Mouse (Mus musculus) lung, postnatal 0 days (tissue): ENCODE measurements around the gene Pik3r5. TPM values are rescaled to one million over a fixed set of nuclear protein-coding genes. Genes with fewer than 3 reads are reported as not detected.
A peak's percentile ranks its signal among the peaks of the same experiment; 100 is the strongest.

Experiments
- ATAC-seq: fragments of 200-750 bp; cut with Nextera tagmentation; 2 replicates; pipeline ENCODE4 v1.8.0; 2017; ENCODE audit warnings: moderate library complexity
- DNase-seq: peaks from one replicate; pipeline ENCODE4 v3.0.0-alpha.2; 2016; ENCODE audit warnings: low spot score
- H3K27ac ChIP-seq: fragments of 300-500 bp; sonication (generic); 2 replicates; pipeline ENCODE4 v1.5.1; 2014; ENCODE audit warnings: antibody characterized with exemption, mild to moderate bottlenecking, low read length, mixed read lengths
- H3K27me3 ChIP-seq: fragments of 300-500 bp; sonication (generic); replicated peaks from 2 replicates; pipeline ENCODE4 v1.6.1; 2014; ENCODE audit warnings: low read length, mixed read lengths; ENCODE audit not compliant: insufficient read depth
- H3K36me3 ChIP-seq: fragments of 300-500 bp; sonication (generic); 2 replicates; pipeline ENCODE4 v1.6.1; 2014; ENCODE audit warnings: low read length, mixed read lengths; ENCODE audit not compliant: insufficient read depth
- H3K4me1 ChIP-seq: fragments of 300-500 bp; sonication (generic); 2 replicates; pipeline ENCODE4 v1.6.1; 2014; ENCODE audit warnings: antibody characterized with exemption, low read depth, low read length, mixed read lengths; ENCODE audit not compliant: insufficient read depth
- H3K4me2 ChIP-seq: fragments of 300-500 bp; sonication (generic); replicated peaks from 2 replicates; pipeline ENCODE4 v1.6.1; 2014; ENCODE audit warnings: low read depth, mild to moderate bottlenecking, low read length, moderate library complexity, mixed read lengths
- H3K4me3 ChIP-seq: fragments of 300-500 bp; sonication (generic); 2 replicates; pipeline ENCODE4 v1.5.1; 2014; ENCODE audit warnings: low read depth, low read length
- H3K9ac ChIP-seq: fragments of 300-500 bp; sonication (generic); replicated peaks from 2 replicates; pipeline ENCODE4 v1.6.1; 2014; ENCODE audit warnings: low read depth, mild to moderate bottlenecking
- H3K9me3 ChIP-seq: fragments of 300-500 bp; sonication (generic); 2 replicates; pipeline ENCODE4 v1.6.1; 2016; ENCODE audit warnings: low read length, mixed read lengths
- CTCF ChIP-seq: IDR thresholded peaks from 2 replicates; pipeline ENCODE4 v1.5.1; 2016; ENCODE audit warnings: antibody characterized with exemption, mild to moderate bottlenecking
- EP300 ChIP-seq: IDR thresholded peaks from 2 replicates; pipeline ENCODE4 v1.6.1; 2016; ENCODE audit warnings: antibody characterized with exemption, mild to moderate bottlenecking, control low read depth
- WGBS: fragments of 180-500 bp; shearing (Covaris S2); extraction: QIAGEN DNeasy Blood & Tissue Kit; methylation state at CpG from one replicate; pipeline ENCODE4 v1.1.7; 2014; 5-methylcytosine and 5-hydroxymethylcytosine counted together
- polyA plus RNA-seq: library from polyadenylated mRNA; unstranded; fragments of >200 nt; fragmentation: Nextera tagmentation; extraction: Ambion mirVana; gene quantifications from 2 replicates; pipeline ENCODE4 v1.2.1, GENCODE M21; 2015

Pik3r5 gene
- polyA plus RNA-seq, 1 experiment from 2014 or later = 1.1 TPM

- peak within 1 kb of the TSS; percentile 45 for H3K4me3 ChIP-seq
- H3K9ac ChIP-seq = no peak within 1 kb of the TSS
- H3K27me3 ChIP-seq = peaks cover 29% of the 10 kb centered on the region
- DNase-seq = no peak
- TF ChIP-seq EP300 (no peak), CTCF (no peak)
- H3K36me3 ChIP-seq = no peaks in the 10 kb centered on the region
- H3K27ac ChIP-seq = no peak within 1 kb of the TSS
- H3K9me3 ChIP-seq = no peaks in the 10 kb centered on the region
- no peaks in the 10 kb centered on the region for H3K4me1 ChIP-seq
- ATAC-seq = no peak
- peak within 1 kb of the TSS; percentile 85 for H3K4me2 ChIP-seq
- 6% methylated on average over 11 of the region's 11 CpGs for WGBS
These were observed 31.1 kb upstream of the Pik3r5 start, which contains the start of gene Ntn1 for GRCm38 (mm10) chr11:68400727-68401219. Gene Ntn1 (minus strand): TSS chr11:68400823.

GRCm38 (mm10) chr11:68401428-68401827, 30.5 kb upstream of the Pik3r5 start:
- Histone ChIP-seq H3K27ac (no peak overlapping the region), H3K4me1 (no peaks in the 10 kb centered on the region), H3K36me3 (no peaks in the 10 kb centered on the region), H3K9ac (no peak overlapping the region), H3K27me3 (peaks cover 29% of the 10 kb centered on the region), H3K9me3 (no peaks in the 10 kb centered on the region), H3K4me2 (no peak overlapping the region), H3K4me3 (no peak overlapping the region)
- ATAC-seq (no peak), DNase-seq (no peak)
- WGBS = 34% methylated on average over 5 of the region's 5 CpGs
- TF ChIP-seq CTCF = no peak
- TF ChIP-seq EP300 = no peak

GRCm38 (mm10) chr11:68404185-68404584, 27.7 kb upstream of the Pik3r5 start:
- DNase-seq = no peak
- 60% methylated on average over 4 of the region's 4 CpGs for WGBS
- Histone ChIP-seq H3K4me1 (no peaks in the 10 kb centered on the region), H3K27me3 (peaks cover 14% of the 10 kb centered on the region; the same call in 1 of the 2 replicates), H3K36me3 (no peaks in the 10 kb centered on the region), H3K27ac (no peak overlapping the region), H3K9ac (no peak overlapping the region), H3K9me3 (no peaks in the 10 kb centered on the region), H3K4me3 (no peak overlapping the region), H3K4me2 (no peak overlapping the region)
- ATAC-seq = no peak
- TF ChIP-seq CTCF (peak; percentile 62), EP300 (no peak)

GRCm38 (mm10) chr11:68405576-68405975, 26.3 kb upstream of the Pik3r5 start:
- no peaks in the 10 kb centered on the region for H3K4me1 ChIP-seq
- H3K27ac ChIP-seq = no peak overlapping the region
- H3K9ac ChIP-seq = no peak overlapping the region
- WGBS = 78% methylated on average over 8 of the region's 8 CpGs
- TF ChIP-seq EP300 = no peak
- no peak for TF ChIP-seq CTCF
- no peak overlapping the region for H3K4me2 ChIP-seq
- H3K27me3 ChIP-seq = peaks cover 6% of the 10 kb centered on the region; the same call in 1 of the 2 replicates
- no peak overlapping the region for H3K4me3 ChIP-seq
- H3K36me3 ChIP-seq = no peaks in the 10 kb centered on the region
- ATAC-seq = no peak
- H3K9me3 ChIP-seq = no peaks in the 10 kb centered on the region
- DNase-seq = no peak

- ATAC-seq (peak; percentile 47; the same call in 1 of the 2 replicates), DNase-seq (peak; percentile 29)
- Histone ChIP-seq H3K36me3 (no peaks in the 10 kb centered on the region), H3K27ac (no peak overlapping the region), H3K4me3 (no peak overlapping the region), H3K27me3 (no peaks in the 10 kb centered on the region), H3K4me1 (no peaks in the 10 kb centered on the region), H3K4me2 (no peak overlapping the region), H3K9me3 (no peaks in the 10 kb centered on the region), H3K9ac (no peak overlapping the region)
- WGBS = 47% methylated on average over 11 of the region's 11 CpGs
- TF ChIP-seq CTCF (no peak), EP300 (no peak)
These were observed 24.5 kb upstream of the Pik3r5 start for GRCm38 (mm10) chr11:68407266-68407926.

- H3K27ac ChIP-seq = no peak overlapping the region
- no peaks in the 10 kb centered on the region for H3K9me3 ChIP-seq
- ATAC-seq (peak; percentile 68), DNase-seq (peak; percentile 92)
- no peaks in the 10 kb centered on the region for H3K27me3 ChIP-seq
- no peak overlapping the region for H3K4me2 ChIP-seq
- no peaks in the 10 kb centered on the region for H3K4me1 ChIP-seq
- TF ChIP-seq CTCF = peak; percentile 93
- no peak for TF ChIP-seq EP300
- 48% methylated on average over 2 of the region's 2 CpGs for WGBS
- no peak overlapping the region for H3K9ac ChIP-seq
- H3K4me3 ChIP-seq = no peak overlapping the region
- H3K36me3 ChIP-seq = no peaks in the 10 kb centered on the region
These were observed 23.8 kb upstream of the Pik3r5 start for GRCm38 (mm10) chr11:68408127-68408526.
